ENCODE assay signal across 8 mouse cellular contexts in the genomic region with DNA sequence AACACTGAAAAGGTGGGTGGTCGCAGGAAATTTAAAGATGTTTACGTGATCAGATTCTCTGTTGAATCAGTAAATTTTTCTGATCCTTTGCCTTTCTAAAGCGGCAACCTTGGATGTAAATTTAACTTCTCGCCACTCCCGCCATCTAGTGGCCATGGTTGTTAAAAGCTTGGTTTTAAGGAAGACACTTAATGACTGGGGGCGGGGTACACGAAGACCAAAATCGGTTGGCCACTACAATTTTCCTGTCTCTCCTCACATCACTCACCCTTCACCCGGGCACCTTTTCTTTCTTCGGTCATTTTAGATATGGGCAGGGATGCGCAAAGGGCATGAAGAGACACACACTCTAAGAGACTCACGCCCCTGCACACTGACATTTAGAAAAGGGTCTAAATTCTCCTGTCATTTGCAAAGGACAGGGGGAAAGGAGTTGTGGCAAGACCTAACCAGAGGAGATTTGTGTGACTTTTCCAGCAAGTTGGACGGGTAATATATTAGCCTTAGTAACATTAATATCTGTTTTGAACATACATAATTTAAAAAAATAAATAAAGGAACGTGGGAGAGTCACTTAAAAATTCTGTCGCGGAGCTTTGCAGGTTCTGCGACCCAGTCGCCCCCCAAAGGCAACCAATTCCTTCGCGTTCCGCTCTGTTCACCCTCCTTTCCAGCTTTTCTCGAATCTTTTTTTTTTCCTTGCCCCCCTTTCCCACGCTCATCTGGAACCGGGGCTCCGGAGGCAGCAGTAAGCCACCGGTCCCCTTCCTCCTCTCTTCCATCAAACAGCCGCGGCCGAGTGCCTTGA. TPM values are rescaled to one million over a fixed set of nuclear protein-coding genes. Genes with fewer than 3 reads are reported as not detected.
DNase-seq lines count a peak whose midpoint lies in the region; ATAC-seq lines count a peak whose summit lies in the region.

No protein-coding gene starts in this region.

- peaks cover 19% of the 10 kb centered on the region for H3K27me3 ChIP-seq in intestine, embryonic 16.5 days (replicated peaks; ENCODE audit: control insufficient read depth, insufficient read depth, low read length)
- H3K27me3 ChIP-seq in midbrain, embryonic 15.5 days (replicated peaks): no peaks in the 10 kb centered on the region

- ATAC-seq in intestine, embryonic 16.5 days: peak; percentile 37; the same call in 1 of the 2 replicates
- ATAC-seq in midbrain, embryonic 15.5 days (replicated peaks): peak; percentile 72

- no peaks in the 10 kb centered on the region for H3K9me3 ChIP-seq in intestine, embryonic 16.5 days (ENCODE audit: control insufficient read depth, low read length)
- H3K9me3 ChIP-seq in midbrain, embryonic 15.5 days: no peaks in the 10 kb centered on the region

- WGBS in intestine, embryonic 16.5 days: under 1% methylated on average over 29 of the region's 29 CpGs
- WGBS in midbrain, embryonic 15.5 days: 1% methylated on average over 29 of the region's 29 CpGs

- peaks cover 11% of the 10 kb centered on the region for H3K4me1 ChIP-seq in intestine, embryonic 16.5 days (ENCODE audit: control insufficient read depth, insufficient read depth, low read length)
- H3K4me1 ChIP-seq in midbrain, embryonic 15.5 days: peaks cover 21% of the 10 kb centered on the region

- H3K9ac ChIP-seq in intestine, embryonic 16.5 days (ENCODE audit: low read depth, low read length): peak overlapping the region; percentile 65; the same call in 1 of the 2 replicates
- peak overlapping the region; percentile 83 for H3K9ac ChIP-seq in midbrain, embryonic 15.5 days

- H3K4me2 ChIP-seq in intestine, embryonic 16.5 days (ENCODE audit: low read depth, low read length): peak overlapping the region; percentile 99
- peak overlapping the region; percentile 76 for H3K4me2 ChIP-seq in midbrain, embryonic 15.5 days

- peak; percentile 27 to 70 for DNase-seq in heart, adult 18-20 months
- DNase-seq in heart, adult 11 months: no peak
- peak; percentile 88 for DNase-seq in cerebellum, adult 9-11 months
- peak; percentile 56 to 94 for DNase-seq in frontal cortex, adult 2 months (ENCODE audit: extremely low spot score in 1 of 2, low spot score in 1 of 2)
- peak; percentile 83 to 89 for DNase-seq in left cerebral cortex, postnatal 25 days (ENCODE audit: low spot score in 2 of 2)
- DNase-seq in testis, postnatal 10 days (ENCODE audit: low spot score): peak; percentile 79

- no peak overlapping the region for H3K27ac ChIP-seq in intestine, embryonic 16.5 days (ENCODE audit: low read length)
- peak overlapping the region; percentile 90 for H3K27ac ChIP-seq in midbrain, embryonic 15.5 days

- intact Hi-C loops in left cerebral cortex, postnatal 25 days (cut with DNase I): loop anchor here (1.0 to 10.0 kb wide), 4 partner anchors 201 to 1447 kb away; no protein-coding TSS in a partner anchor

- peak overlapping the region; percentile 74 for H3K4me3 ChIP-seq in intestine, embryonic 16.5 days (ENCODE audit: low read length)
- peak overlapping the region; percentile 73 for H3K4me3 ChIP-seq in midbrain, embryonic 15.5 days

- no peaks in the 10 kb centered on the region for H3K36me3 ChIP-seq in intestine, embryonic 16.5 days (ENCODE audit: control insufficient read depth, insufficient read depth, low read length)
- H3K36me3 ChIP-seq in midbrain, embryonic 15.5 days (replicated peaks): no peaks in the 10 kb centered on the region

RNA-seq across cellular contexts. Expression of a gene that starts 1.2 kb away (rescaled TPM):
- 10 to 100 TPM; 14.8 to 16.5 TPM for total RNA-seq in heart, adult 18-20 months (2021)
- 43.1 and 43.9 TPM in 2 replicates for polyA plus RNA-seq in frontal cortex, adult 2 months (2012; rRNA removed)
- 0.37 and 0.54 TPM in 2 replicates for polyA plus RNA-seq in intestine, embryonic 16.5 days (2015; fragmentation: Nextera tagmentation; extraction: Ambion mirVana)
- 10 to 100 TPM; 72.2 to 78.3 TPM for total RNA-seq in left cerebral cortex, postnatal 25 days (2021)
- polyA plus RNA-seq in midbrain, embryonic 15.5 days (2015; fragmentation: Nextera tagmentation; extraction: Ambion mirVana): 23.9 and 26.0 TPM in 2 replicates

Comparison
In these comparisons a context has a peak if more than half of its experiments do, and no peak if none do; other contexts are left out.
1. RNA of a gene that starts 1.2 kb away (polyA plus RNA-seq): 43.1 to 43.9 TPM in frontal cortex, adult 2 months and 23.9 to 26.0 TPM in midbrain, embryonic 15.5 days; 0.37 to 0.54 TPM in intestine, embryonic 16.5 days; every median in the first group is over 10 times any median in the second.